Mouse (Mus musculus) retina, adult 2 months (tissue): ENCODE results near the gene Bfsp1.

Experiments
- DNase-seq: peaks from one replicate; pipeline ENCODE4 v3.0.0-alpha.2; 2012; ENCODE audit warnings: low read depth, low spot score

The Bfsp1 gene

DNA sequence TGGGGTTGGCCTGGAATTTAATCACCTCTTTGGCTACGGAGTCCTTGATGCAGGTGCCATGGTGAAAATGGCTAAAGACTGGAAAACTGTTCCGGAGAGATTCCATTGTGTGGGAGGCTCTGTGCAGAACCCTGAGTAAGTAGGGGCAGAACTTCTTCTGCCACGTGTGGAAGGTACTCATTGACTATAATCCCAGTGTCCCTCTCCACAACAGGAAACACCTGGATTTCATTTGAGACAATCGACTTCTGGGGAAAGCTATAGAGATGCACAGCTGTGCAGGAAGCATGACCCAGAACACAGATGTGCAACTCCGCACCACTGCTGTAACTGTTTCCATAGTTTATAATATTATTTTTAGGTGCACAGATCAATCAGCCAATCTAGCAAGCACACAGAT is 61.9 kb downstream of the Bfsp1 start:
- DNase-seq = no peak

DNA sequence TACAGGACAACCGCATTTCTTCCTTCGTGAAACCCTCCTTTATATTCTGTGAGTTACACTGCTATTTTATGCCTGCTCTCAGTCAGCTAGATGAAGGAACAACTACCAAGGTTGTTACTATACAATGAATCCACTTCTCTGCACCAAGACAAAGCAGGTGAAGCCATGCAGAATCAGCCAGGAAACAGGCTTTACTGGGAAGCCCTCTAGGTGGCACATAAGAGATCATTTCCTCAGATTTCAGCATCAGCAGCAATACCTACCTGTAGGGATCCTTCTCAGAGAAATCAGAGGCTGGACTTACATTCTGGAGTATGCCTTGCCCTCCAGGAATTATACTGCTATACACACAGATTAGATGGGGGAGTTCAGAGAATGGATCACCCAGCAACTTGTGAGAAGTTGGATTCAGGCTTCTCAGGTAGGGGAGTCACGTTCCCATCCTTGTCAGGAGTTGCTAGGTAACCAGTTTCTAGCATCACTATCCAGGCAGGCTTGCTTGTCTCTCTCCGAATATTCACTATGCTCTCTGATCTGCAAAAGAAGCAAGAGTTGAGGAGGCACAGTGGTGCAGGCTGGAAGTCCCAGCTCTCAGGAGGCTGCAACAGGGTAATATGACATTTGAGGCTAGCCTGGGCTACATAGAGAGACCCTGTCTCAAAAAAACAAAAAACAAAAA is 66.5 kb downstream of the Bfsp1 start:
- no peak for DNase-seq

GRCm38 (mm10) chr2:143795858-143796257 is 67.1 kb downstream of the Bfsp1 start:
- no peak for DNase-seq

GRCm38 (mm10) chr2:143789911-143790310 is 73.1 kb downstream of the Bfsp1 start:
- no peak for DNase-seq

DNA sequence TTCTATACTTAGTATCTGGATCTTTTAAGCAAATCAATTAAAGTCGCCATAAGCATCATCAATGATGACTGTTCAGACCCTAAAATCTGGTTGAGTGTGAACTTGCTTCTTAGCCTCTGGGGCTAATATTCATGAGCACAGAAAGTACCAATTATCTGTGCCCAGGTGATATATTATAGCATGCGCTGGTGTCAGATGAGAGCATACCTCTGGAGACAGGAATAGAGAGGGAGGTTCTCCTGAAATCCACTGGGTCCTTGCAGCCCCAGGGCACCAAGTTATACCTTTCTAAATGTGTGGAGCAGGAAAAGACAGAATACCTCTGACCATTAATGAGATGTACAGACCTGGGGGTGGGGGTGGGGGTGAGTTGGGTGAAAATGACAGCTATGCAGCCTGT is 82.7 kb downstream of the Bfsp1 start:
- no peak for DNase-seq
